Mouse (Mus musculus): ENCODE measurements around the gene Ets1.

Gene Ets1

DNA sequence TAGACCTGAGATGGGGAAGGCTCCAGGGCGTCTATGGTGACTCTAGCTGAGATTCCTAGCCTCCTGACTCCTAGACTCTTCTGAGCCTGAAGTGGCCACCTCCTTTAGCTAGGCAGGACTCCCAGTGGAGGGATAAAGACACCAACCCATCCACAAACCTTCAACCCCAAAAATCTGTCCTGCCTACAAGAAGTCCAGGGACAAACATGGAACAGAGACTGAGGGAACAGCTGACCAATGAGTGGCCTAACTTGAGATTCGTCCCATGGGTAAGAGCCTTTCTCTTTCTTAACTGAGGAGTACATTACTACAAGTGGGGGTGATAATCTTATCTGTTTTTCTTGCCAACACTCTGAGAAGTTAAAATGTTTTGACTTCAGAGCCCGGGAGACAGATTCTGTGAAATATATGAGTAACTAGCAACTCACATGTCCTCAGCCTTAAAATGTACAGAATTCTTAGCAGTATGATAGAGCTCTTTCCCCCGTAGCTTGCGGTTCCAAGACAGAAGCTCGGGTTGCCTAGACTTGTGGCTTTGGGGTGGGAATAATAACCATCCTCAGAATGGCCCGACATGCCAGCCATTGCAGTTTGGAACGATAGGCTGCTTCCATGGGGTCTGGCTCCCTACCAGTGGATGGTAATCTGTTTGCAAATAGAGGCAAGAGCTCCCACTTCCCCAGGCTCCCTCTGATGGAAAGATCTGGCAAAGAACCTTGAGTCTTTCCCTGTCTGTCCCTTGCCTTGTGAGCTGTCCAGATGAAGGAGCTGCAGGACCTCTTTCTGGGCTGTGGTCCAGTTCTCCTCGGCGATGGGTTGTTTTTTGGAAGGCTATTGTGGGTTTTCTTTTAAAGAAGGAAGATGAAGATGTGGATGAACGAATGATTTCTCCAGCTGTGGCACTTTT, 30.8 kb downstream of the Ets1 start:
- no peak for DNase-seq

DNA sequence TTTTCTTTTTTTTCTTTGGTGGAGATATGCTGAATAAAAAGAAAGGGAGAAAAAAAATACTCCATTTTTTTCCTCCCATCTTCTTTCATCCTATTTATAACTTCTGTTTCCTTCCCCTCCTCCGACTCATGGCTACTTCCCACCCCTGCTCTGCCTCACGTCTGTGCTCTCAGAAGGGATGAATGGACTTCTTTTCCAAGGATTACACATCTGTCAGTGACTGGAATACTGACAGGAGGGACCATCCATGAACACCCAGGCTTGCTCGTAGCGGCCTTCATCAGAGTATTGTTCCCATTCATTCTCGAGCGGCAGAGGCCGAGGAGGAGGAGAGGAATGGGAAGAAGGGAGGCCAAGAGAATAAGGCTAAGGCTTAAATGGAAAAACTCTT, 31.5 kb downstream of the Ets1 start:
- DNase-seq: no peak

DNA sequence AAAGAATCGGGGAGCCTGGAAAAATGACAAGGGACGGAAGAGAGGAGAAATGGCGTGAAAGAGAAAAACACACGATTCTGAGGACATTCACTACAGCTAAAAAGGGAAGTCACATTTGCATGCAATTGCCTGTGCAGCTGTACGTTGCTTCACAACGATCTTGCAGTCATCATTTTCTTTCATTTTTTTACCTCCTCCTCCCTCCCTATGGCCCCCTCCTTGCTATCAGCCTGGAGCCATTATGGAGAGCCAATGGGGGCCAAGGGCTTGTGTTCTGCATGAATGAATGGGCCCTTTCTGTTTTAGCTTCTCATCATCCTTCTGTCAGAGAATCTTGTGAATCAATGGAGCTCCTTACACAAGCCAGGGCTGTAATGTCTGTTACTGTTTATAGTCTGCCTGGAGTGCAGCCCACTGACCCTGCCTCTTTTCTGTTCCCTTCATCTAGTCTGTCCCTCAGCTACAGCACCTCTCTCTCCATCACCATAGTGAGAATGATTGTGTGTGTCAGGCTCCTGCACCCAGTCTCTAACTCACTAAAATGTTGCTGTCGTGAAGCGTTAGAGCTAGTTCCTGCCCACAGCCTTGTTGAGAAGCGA, 32.2 kb downstream of the Ets1 start:
- peak; percentile 76 to 81 for DNase-seq

DNA sequence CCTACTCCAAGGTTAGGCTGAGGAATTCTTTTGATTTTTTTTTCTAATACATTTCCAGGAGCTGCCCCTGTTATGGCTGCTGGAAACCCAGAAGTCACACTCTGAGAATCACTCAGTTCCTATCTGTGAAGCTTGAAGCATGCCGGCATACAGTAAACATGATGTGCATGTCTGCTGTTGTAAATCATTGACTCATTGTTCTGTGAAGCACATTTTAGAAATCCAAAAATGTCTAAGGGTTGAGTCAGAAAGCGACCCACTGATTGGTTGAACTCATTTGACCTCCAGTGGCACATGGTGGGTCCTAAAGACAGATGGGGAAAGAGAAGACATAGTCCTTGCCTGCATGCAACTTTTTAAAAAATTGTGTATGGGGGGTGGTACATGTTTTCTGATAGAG, 33.4 kb downstream of the Ets1 start:
- no peak for DNase-seq

DNA sequence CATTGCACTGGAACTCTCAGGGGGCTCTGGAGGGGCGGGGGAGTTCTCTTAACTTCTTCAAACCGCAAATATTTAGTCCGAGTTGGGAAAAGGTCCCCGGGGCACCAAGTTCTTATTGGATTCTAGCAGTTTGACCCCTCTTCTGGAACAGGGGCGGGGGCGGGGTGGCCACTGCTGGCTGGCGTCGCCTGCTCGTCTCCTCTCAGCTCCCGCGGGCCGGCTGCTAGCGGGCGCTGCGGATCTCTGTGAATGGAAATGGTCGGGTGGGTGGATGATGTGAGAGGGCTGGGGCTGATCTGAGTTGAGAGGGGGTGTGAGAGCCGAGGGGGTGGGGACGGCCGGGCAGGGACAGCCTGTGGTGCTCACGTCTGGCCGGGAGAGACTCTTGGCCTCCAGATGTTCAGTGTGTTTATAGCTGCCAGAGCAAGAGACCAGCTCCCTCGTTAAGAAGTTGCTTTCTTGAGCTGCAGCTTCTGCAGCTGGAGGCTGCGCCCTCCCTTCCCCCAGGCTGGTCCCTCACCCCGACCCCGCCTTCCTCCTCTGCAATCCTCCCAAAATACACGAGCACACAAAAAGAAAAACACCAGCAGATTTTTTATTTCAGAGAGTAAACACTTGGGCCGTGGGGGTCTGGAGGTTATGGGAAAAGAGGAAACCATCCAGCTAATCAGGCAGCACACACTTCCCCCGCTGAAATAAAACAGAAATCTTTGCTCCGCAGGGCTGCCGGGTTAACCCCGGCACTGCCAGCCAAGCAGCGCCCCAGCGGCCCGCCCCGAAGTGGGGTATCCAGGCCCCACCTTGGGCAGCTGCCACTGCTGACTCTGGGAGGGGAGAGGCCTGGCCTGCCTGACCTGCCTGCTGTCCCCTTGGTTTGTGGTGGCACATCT, 36.2 kb downstream of the Ets1 start:
- DNase-seq: peak; percentile 79

DNA sequence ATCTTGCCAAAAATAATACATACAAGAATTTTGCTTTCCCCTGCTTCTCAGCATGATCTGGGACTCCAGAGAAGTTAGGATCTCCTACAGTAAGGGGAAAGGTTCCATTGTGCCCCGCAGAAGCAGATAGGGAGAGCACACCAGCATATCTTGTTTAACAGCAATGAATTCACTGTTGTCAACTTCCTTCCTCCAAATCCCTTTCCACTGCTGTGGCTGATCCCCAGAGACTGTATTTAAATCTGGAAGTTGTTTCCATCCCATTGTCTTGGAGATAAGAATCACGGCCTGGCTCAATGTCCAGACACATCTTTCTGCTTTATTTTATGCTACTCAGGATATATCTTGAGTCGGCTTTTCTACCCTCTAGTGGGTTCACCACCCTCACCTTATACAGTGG, 37.9 kb downstream of the Ets1 start:
- no peak for DNase-seq

DNA sequence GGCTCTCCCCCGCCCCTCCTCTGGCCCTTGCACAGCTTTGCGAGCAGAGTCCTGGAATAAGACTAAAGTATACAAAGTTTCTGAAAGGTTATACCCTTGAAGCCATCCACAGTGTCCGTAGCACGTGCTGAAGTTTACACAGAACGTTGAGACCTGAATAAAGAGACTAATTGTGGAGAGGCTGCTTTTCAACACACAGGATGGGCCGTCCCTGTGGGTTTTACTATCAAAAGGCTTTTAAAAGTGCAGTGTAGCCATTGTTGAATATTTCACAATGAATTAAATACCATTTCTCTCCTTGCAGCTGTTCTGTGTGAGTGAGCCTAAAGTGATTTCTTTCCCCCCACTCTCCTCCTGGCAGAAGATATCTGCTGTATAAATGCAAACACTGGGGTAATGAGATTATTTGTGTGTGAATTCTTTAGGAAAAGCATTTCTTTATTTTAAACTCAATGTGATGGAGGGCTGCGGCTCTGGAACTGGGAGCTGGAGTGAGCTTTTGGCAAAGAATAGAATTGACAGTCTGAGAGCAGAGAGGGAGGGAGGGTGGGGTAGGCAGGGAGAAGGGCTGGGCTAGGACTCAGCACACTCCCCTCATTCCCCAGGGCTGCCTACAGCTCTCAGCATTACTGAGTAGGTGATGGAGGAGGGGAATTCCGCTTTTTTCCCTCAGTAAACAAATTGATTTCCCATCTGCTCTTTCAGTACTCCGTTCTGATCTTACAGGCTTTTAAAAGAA, 39.8 kb downstream of the Ets1 start:
- DNase-seq: no peak

DNA sequence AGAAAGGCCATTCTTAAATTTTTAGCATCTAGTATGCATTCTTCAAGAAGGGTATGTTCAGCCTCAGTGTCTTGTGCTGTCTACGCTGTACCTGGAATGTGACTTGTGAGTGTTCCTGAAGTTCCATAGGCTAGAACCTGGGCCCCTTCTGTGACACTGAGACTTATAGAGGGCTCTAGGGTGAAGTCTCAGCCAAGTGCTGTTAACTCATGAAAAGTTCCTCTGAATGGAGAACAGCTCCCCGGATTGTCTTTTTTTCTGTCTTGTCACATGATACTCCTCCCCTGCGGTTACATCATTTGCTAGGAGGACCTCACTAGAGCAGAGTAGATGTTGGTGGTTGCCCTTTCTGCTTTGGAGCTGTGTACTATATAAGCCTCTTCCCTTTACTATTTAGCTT, 40.5 kb downstream of the Ets1 start:
- DNase-seq: peak; percentile 58 to 65

DNA sequence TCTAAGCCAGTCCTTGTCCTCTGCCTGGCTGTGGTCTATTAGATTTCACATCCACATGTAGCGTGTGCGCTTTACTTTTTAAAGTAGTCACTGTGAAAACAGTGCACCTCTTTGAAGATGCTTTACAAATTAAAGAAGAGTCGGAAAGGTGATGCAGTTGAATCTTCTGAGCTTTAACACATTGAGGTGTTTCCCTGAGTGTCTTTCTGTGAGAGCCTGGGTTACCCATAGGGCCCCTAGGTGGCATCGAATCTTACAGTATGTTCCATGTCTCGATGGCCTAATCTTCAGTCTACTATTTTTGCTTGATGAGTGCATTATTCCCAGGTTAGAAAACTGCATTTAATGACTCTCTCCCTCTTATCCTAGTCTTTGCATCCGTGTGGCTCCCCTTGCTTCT, 41.6 kb downstream of the Ets1 start:
- no peak for DNase-seq

DNA sequence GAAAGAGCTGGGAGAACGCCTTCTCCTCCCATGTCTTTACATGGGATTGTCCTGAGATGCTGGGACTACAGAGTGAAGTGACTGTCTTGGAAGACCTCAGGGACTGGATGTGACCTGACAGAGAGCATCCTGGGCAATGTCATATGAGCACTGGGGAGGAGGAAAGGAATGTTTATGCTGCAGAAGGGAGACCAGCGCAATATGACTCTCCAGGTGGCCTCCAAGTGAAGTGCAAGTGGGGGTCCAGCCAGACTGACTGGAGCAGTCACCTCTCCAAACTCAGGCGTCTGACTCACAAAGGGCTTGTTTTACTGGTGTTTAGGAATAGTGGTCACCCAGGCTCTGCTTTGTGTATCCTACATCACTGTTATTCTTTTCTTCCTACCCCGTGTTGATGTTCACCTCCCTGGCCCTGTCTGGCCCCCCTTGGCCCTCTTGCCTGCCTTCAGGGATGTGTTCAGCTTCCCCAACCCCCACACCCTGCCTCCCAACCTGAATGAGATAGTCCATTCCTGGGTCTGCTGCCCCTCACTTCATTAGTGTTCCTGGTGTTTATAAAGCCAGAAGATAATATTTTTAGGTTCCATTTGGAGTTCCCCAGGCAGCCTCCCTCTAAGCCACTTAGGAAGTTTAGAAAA, 42.2 kb downstream of the Ets1 start:
- no peak for DNase-seq

DNA sequence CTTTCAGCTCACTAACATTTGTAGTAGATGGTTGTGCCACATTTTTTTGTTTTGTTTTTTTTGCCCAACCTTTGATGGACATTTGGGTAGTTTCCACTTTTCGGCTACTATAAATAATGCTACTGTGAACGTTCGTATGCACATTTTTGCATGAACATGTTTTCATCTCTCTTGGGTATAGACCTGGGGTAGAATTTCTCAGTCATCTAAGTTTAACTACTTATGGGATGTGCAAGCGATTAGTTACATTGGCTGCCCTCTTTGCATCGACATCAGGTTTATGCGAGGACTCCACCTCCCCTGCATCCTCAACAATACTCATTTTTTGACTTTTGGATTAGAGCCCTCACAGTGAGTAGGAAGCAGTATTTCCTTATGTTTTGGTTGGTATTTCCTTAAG, 43.5 kb downstream of the Ets1 start:
- peak; percentile 62 to 68 for DNase-seq

DNA sequence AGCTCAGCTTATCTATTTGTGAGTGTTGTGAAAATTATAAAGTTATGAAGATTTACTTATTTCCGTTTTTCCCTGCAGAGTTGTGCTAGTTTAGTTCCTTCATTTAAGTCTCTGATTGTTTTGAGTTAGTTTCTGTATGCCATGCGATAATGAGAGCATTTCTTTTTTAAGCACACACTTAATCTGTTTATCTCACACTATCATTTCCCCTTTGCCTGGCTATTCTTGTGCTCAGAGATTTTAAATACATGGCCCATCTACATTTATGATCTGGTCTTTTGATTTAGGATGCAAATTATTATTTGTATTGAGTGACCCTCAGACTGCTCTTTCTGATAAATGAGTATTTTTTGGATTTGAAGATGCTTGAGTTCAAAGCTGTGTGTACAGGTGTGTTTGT, 44.2 kb downstream of the Ets1 start:
- no peak for DNase-seq

DNA sequence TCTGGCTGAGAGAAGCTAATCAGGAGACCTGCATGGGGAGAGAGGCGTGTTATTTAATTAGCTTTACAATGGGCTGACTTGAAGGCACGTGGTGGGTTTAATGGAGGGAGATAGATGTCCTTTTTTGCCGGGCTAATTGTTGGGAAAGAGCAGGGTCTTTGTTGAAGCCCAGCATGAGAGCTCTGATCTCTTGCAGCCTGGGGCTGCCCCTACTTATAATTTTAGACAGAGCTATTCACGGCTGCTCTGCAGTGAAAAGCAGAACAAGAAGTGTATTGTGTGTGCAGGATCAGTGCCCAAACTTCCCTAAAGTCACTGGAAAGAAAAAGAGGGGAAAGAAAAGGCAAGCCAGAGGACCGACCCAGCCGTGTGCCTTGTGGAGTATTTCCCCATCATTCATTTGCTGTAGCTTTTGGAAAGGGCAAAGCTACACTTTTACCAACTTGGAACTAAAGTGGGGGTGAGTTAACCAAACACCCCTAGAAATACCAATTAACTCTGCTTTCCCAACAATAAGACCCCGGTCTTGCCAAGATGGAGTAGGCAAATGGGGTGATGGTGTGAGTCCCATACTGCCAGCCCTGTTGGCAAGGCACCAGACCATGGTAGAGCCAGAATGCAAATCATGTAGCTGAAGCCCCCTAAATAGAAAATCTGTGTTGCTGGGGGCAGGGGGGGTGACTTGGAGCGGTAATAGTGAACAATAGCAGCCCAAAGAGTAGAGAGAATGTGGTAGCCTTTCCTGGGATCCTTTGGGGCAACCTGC, 50.0 kb downstream of the Ets1 start:
- DNase-seq: peak; percentile 59 to 61

DNA sequence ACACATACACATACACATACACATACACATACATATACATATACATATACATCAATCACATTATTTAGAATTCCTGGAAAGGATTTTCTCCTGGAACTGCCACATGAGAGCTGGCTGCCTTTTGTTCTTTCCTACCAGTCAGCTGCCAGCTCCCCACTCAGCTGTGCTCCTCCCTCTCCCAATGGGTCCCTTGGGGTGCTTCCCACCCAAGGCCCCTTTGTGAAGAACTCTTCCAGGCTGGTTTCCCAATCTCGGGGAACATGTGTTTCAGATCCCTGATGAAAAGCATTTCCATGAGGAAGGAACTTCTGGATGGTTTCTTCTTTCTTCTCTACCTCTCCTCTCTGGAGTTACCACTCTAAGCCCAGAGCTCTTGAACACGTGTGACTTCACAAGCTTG, 52.3 kb downstream of the Ets1 start:
- no peak for DNase-seq

DNA sequence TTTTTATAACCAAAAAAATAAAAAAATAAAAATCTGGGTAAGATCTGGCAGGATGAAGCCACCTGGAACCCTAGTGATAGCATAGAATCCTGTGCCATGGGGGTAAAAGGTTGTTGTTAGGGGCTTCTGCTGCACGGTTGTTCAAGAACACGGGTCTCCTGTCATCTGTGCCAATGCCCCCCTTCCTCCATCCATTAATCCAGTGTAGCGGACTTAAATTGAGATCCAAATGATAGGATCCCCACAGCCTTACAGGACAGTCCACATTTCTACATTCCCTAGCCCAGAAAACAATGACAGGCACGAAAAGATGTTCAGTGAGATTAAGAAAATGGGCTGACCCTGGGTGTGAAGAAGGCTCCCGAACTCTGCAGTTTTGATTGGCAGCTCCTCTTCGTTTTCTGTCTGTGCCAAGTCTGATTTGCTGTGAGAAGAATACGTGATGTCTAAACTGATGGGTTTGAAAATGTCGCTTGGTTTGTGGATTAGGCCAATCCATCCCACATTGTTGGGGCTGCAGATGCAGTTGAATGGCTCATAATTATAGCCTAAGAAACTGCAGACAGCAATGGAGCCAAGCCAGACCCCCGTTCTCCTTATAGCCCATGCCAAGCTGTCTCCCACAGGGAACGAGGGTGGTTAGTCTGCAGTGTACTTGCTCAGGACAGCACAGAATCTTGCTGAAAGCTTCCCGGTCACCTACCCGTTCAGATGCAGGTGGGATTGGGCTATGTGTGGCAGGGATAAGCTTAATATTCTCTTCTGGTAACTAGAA, 55.3 kb downstream of the Ets1 start:
- no peak for DNase-seq

DNA sequence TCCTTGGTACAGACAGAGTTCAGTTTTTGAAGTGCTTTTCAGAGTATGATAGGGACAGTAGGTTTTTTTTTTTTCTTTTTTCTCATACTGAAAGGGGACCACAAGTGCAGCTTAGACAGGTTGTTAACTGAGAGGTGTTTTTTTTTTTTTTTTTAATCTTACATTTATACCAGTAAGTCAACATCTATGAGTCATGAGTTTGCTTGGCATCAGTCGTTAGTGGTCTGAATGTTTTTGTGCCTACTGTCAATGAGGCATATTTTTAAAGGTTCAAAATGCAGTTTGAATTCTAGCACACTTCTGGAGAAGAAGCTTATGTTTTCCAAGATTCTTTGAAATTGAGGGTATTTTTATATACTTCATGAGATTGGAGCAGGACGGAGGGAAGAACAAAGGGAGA, 56.9 kb downstream of the Ets1 start:
- no peak for DNase-seq

DNA sequence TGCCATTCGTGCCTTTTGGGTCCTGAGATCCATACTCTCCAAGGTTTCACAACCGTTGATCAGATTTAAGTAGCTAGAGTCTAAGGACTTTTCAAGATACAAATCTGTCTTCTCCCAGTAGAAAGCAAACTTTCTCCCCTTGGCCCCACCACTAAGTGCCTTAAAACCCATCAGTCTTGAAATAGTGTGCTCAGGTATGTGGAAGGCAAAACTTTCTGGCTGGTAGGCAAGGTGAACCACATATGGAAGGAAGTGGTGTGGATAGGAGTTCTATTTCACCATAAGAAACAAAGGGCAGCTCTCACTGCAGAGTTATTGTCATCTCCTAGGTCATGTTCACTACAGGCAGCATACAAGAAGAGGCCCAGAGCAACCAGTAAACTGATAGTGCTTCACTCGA, 57.4 kb downstream of the Ets1 start:
- DNase-seq: no peak

DNA sequence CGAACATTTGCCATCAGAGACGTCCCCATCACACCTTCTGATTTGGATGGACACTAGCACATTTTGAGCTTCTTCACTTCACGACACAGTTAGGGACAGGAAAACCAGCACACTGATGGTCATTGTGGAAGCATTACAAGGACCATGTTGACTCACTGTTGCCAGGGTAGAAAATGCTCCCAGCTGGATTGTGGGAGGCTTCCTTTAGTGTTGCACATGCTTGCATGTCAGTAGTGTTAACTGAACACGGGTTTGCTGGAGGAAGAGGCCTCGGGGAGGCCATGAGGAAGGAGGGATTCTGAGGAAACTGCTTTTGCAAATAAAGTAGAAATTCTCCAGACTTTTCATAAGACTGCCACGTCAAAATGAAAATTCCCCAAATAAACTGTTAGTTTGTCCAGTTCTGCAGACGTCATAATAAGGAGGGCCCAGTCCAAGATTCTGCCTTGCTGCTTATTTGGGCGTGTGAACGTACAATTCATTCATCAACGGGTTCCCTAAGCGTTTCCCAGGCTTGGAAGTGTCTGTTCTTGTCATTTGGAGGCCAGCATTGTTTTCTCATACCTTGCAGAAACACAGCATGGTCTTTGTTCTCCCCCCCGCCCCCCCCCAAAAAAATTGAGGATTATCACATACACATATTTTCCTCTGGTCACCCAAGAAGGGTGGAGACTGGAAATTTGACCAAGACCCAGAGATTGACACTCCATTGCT, 58.2 kb downstream of the Ets1 start:
- DNase-seq: no peak

DNA sequence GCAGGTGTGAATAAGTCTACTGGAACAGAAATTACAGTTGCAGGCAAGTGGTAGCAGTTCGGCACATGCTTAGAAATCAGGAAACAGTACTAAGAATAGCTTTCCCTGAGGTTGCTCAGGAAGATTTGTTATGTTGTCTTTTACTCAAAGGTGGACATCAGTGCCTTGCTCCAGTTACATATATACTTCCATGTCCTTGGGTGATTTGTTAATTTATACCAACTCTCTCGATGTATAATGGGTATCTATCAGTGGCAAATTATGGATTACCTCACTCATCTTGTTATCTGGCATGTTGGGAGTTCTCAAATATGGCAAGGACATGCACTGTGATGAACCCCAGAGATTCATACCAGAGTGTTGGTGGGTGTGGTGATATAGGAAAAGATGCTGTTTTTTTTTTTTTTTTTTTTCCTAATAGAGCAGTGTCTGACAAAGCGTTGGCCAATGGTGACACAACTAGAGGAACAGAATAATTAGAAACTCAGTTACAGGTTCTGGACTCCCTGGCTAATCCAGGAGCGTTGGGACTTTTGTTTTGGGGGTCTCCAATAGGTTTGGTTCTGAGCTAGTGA, 59.0 kb downstream of the Ets1 start:
- no peak for DNase-seq

All from B cell, adult 2 months (primary cell).